Mouse (Mus musculus): ENCODE results near the gene Prpsap1. TPM values are rescaled to one million over a fixed set of nuclear protein-coding genes. Genes with fewer than 3 reads are reported as not detected.
"Not testable (repeated sequence)": the region's sequence is repeated elsewhere in the genome, so short reads cannot be mapped to it uniquely, and the experiment has no call there.

Prpsap1 gene
- polyA plus RNA-seq, 1 experiment from 2014 or later, result 210 TPM

DNA sequence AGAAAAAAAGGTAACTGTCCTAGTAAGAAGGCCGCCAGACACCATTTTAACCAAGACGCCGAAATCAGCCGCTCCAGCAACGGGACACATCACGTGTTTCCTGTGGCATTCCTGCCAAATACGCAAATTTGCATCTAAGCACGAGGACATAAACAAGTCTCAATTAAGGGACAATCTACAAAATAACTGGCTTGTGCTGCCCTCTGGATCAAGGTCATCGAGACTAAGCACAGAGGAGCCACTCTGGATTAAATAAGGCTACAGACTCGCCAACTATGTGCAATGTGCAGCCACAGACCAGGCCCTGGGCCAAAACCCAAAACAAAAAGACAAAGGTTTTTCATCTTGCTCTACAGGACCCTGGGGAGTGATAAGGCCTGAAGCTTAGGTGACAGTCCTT lies 18.0 kb downstream of the Prpsap1 start:
- 93% methylated on average over 10 of the region's 10 CpGs for WGBS
- Histone ChIP-seq H3K4me1 (replicated peaks) (peaks cover 31% of the 10 kb centered on the region), H3K9me3 (0 out of 2 replicates have a peak, but pooled peaks cover 3% of the 10 kb centered on the region), H3K36me3 (peaks cover 100% of the 10 kb centered on the region), H3K4me3 (no peak overlapping the region), H3K27ac (no peak overlapping the region), H3K27me3 (ENCODE audit: insufficient read depth, poor library complexity, severe bottlenecking) (no peaks in the 10 kb centered on the region)
- no peak for DNase-seq (ENCODE audit: low spot score)

DNA sequence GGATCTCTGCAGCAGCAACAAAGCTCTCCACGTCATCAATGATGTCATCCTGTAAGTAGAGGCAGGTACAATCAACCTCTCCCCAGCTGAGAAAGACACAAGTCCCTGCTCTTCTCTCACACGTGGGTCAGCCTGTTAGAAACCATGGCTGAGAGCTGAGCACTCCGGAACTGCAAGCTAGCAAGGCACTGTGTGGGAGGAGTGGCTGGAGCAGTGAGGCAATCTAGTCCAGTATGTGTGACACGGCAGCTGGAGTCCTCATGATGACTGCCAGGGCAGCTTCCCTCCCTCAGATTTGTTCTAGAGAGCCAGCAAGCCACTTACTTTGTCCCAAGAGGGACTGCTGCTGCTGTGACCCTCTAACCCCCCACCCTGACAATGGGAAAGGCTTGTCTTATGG lies 21.7 kb downstream of the Prpsap1 start:
- peaks cover 7% of the 10 kb centered on the region; the same call in 1 of the 2 replicates for H3K4me1 ChIP-seq (replicated peaks)
- DNase-seq (ENCODE audit: low spot score), result no peak
- no peak overlapping the region for H3K4me3 ChIP-seq
- no peaks in the 10 kb centered on the region for H3K9me3 ChIP-seq
- WGBS, result 81% methylated on average over 4 of the region's 4 CpGs
- no peaks in the 10 kb centered on the region for H3K27me3 ChIP-seq (ENCODE audit: insufficient read depth, poor library complexity, severe bottlenecking)
- no peak overlapping the region for H3K27ac ChIP-seq
- H3K36me3 ChIP-seq, result peaks cover 77% of the 10 kb centered on the region

DNA sequence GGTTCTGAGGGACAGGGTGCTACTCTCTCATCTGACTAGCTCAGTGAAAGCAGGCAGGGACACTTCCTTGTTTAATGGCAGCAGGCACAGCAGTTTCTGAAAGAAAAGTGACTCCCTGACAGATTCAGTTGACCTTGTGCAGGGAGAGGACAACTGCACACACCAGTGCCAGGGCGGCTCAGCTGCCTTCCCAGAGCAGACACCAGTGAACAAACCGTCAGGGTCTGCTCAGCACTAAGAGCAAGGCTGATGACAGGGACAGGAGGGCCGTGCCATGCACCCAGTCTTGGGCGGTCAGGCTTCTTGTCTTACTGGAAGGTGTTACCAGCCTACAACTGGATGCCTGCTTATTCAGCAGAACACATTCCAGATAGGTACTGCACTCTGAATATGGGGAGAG lies 23.1 kb downstream of the Prpsap1 start:
- H3K36me3 ChIP-seq, result peaks cover 64% of the 10 kb centered on the region
- no peak for DNase-seq (ENCODE audit: low spot score)

DNA sequence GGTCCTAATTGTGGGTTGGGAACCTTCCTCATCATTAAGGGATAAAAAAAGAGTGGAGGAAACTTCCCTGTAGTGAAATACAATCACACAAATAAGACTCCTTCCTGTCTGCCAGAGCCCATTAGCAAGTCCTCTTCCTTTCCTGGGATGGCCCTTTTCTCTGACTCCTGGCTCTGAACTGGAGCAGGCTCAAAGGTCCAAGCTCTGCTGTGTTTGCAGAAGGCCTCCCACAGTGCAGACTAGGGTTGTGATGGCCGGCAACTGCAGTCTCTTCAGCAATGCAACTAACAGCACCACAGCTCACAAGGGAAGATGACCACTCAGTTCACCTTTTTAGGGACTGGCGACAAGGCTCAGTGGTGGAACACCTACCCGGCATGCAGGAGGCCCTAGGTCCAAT lies 23.8 kb downstream of the Prpsap1 start:
- Histone ChIP-seq H3K4me3 (no peak overlapping the region), H3K4me1 (replicated peaks) (no peaks in the 10 kb centered on the region), H3K9me3 (no peaks in the 10 kb centered on the region), H3K27me3 (ENCODE audit: insufficient read depth, poor library complexity, severe bottlenecking) (no peaks in the 10 kb centered on the region), H3K27ac (no peak overlapping the region), H3K36me3 (peaks cover 57% of the 10 kb centered on the region)
- 85% methylated on average over 3 of the region's 3 CpGs for WGBS
- no peak for DNase-seq (ENCODE audit: low spot score)

More for the DNA sequence above, 23.1 kb downstream of the Prpsap1 start:
- Histone ChIP-seq H3K4me3 (no peak overlapping the region), H3K9me3 (no peaks in the 10 kb centered on the region), H3K27ac (no peak overlapping the region), H3K27me3 (ENCODE audit: insufficient read depth, poor library complexity, severe bottlenecking) (no peaks in the 10 kb centered on the region), H3K4me1 (replicated peaks) (no peaks in the 10 kb centered on the region)
- 87% methylated on average over 4 of the region's 4 CpGs for WGBS

DNA sequence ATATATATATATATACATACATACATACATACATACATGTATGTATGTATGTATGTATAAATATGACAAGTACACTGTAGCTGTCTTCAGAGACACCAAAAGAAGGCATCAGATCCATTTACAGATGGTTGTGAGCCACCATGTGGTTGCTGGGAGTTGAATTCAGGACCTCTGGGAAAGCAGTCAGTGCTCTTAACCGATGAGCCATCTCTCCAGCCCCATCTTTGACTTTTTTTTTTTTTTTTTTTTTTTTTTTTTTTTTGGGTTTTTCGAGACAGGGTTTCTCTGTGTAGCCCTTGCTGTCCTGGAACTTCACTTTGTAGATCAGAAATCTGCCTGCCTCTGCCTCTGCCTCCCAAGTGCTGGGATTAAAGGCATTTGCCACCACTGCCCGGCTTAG lies 25.7 kb downstream of the Prpsap1 start:
- not testable (repeated sequence) for H3K4me1 ChIP-seq (replicated peaks); H3K4me3 ChIP-seq; H3K9me3 ChIP-seq; H3K27me3 ChIP-seq (ENCODE audit: insufficient read depth, poor library complexity, severe bottlenecking); DNase-seq (ENCODE audit: low spot score); H3K27ac ChIP-seq
- H3K36me3 ChIP-seq, result peaks cover 38% of the 10 kb centered on the region
- WGBS, result 89% methylated on average over 3 of the region's 3 CpGs

DNA sequence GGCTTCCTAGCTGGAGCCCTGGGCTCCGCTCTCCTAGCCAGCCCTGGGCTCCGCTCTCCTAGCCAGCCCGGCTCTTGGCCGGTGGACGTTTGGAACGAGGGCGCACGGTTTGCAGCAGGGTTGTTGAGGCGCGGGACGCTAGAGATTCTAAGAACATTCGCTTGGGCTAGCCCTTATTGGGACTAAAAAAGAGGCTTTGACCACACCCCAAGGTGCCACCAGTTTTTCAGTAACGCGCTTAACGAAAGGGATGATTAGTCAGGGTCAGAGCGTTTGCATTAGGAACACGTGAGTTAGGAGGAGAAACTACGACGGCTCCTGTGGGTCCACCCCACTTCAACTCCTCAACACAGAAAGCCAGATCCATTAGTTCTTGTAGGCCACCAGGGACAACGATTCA lies 27.9 kb downstream of the Prpsap1 start, which contains the start of gene Qrich2:
TSS of gene Qrich2 (minus strand) at position 101 of the 400 bp plus-strand sequence.
- Histone ChIP-seq H3K9me3 (no peaks in the 10 kb centered on the region), H3K4me1 (replicated peaks) (peaks cover 10% of the 10 kb centered on the region), H3K27ac (no peak within 1 kb of the TSS), H3K27me3 (ENCODE audit: insufficient read depth, poor library complexity, severe bottlenecking) (no peaks in the 10 kb centered on the region), H3K4me3 (no peak within 1 kb of the TSS), H3K36me3 (peaks cover 16% of the 10 kb centered on the region)
- DNase-seq (ENCODE audit: low spot score), result no peak
- 70% methylated on average over 20 of the region's 20 CpGs for WGBS

DNA sequence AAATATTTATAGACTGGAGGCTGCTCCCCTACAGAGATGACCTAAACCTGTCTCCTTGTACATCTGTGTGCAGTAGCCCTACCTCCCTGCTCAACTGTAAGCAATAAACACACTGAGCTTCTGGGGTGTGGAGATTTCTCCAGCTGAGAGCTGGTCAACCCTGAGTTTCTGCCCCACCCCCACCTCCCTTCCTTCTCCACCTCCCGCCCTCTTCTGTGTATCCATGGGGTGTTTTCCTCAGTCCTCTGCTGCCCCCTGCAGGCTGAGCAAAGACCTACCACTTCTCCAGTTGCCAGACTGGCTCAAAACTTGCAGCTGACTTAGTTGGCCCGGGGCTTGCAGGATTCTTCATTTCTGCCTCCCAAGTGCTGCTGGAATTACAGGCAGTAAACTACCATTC lies 30.2 kb downstream of the Prpsap1 start:
- H3K4me1 ChIP-seq (replicated peaks), result peaks cover 15% of the 10 kb centered on the region
- 12% methylated on average over 2 of the region's 2 CpGs for WGBS
- H3K36me3 ChIP-seq, result no peaks in the 10 kb centered on the region
- H3K4me3 ChIP-seq, result no peak overlapping the region
- H3K27me3 ChIP-seq (ENCODE audit: insufficient read depth, poor library complexity, severe bottlenecking), result no peaks in the 10 kb centered on the region
- no peaks in the 10 kb centered on the region for H3K9me3 ChIP-seq
- H3K27ac ChIP-seq, result 0 out of 2 replicates have a peak overlapping the region, but pooled peaks have one; percentile 35
- DNase-seq (ENCODE audit: low spot score), result peak; percentile 86

DNA sequence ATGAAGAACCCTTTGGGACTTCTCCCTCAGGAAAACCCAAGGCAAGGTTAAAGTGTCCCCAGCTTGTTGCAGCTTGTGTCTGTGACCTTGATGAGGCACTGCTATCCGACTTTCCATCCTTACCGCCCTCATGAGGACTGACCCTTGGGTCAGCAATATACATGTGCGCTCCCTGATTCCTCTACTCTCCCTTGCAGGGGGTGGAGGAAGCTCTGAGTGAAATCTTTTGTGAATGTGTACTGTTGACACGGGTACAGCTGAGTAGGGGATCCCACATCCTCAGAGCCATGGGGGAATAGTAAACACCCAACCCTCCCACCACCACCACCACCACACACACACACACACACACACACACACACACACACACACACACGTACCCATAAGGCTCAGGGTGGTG lies 30.7 kb downstream of the Prpsap1 start:
- DNase-seq (ENCODE audit: low spot score), result no peak
- Histone ChIP-seq H3K9me3 (no peaks in the 10 kb centered on the region), H3K4me3 (no peak overlapping the region), H3K4me1 (replicated peaks) (peaks cover 15% of the 10 kb centered on the region), H3K27ac (peak overlapping the region; percentile 35; the same call in 1 of the 2 replicates), H3K27me3 (ENCODE audit: insufficient read depth, poor library complexity, severe bottlenecking) (no peaks in the 10 kb centered on the region), H3K36me3 (no peaks in the 10 kb centered on the region)
- WGBS, result 61% methylated on average over 5 of the region's 5 CpGs

DNA sequence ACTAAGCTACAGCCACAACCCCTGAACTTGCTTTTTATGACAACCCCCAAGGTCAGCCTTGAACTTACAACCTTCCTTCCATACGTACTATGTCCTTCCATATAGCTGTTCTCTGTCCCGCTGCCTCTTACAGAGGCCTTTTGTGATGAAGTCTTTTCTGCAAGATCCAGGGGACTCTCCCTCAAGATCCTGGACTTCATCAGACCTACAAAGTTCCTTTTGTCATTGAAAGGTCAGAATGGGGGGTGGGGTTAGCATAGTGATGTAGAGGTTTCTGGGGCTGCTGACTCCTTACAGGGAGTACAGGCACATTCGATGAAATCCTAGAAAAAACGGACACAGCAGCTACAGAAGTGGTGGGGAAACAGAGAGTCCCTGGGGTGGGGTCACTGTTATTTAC lies 34.2 kb downstream of the Prpsap1 start:
- H3K4me1 ChIP-seq (replicated peaks), result peaks cover 15% of the 10 kb centered on the region
- H3K36me3 ChIP-seq, result no peaks in the 10 kb centered on the region
- no peak overlapping the region for H3K4me3 ChIP-seq
- WGBS, result 56% methylated on average over 4 of the region's 4 CpGs
- no peak overlapping the region for H3K27ac ChIP-seq
- no peak for DNase-seq (ENCODE audit: low spot score)
- H3K9me3 ChIP-seq, result no peaks in the 10 kb centered on the region
- H3K27me3 ChIP-seq (ENCODE audit: insufficient read depth, poor library complexity, severe bottlenecking), result no peaks in the 10 kb centered on the region

DNA sequence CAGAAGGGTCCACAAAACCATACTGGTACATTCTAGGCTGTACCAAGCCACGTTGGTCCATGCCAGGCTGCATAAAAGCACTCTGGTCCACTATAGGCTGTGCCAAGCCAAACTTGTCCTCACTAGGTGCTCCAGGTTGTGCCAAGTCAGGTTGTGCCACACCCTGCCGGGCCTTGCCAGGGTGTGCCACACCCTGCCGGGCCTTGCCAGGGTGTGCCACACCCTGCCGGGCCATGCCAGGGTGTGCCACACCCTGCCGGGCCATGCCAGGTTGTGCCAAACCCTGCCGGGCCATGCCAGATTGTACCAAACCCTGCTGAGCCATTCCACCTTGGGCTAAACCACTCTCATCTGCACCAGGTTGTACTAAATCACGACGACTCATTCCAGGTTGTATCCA lies 37.8 kb downstream of the Prpsap1 start:
- no peak overlapping the region for H3K4me3 ChIP-seq
- H3K36me3 ChIP-seq, result no peaks in the 10 kb centered on the region
- WGBS, result 85% methylated on average over 8 of the region's 8 CpGs
- no peak overlapping the region for H3K27ac ChIP-seq
- peaks cover 9% of the 10 kb centered on the region; the same call in 1 of the 2 replicates for H3K4me1 ChIP-seq (replicated peaks)
- no peak for DNase-seq (ENCODE audit: low spot score)
- no peaks in the 10 kb centered on the region for H3K27me3 ChIP-seq (ENCODE audit: insufficient read depth, poor library complexity, severe bottlenecking)
- H3K9me3 ChIP-seq, result no peaks in the 10 kb centered on the region

DNA sequence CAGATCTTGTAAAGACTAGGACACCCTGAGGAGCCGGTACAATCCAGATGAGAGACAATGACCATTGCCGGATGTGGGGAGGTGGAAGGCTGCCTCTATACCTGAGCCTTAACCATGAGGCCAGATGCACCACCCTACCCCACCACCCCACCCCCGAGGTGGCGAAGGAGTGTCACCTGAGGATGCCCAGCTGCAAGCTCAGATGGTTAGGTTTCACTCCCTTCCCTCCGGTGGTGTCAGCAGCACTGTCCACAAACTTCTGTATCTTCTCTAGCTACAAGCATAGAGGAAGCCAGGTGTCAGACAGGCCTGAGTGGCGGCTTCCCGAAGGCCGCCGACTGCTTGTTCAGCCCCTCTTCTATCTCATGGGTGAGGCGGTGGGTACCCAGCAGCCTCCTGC lies 40.1 kb downstream of the Prpsap1 start:
- no peak for DNase-seq (ENCODE audit: low spot score)
- H3K36me3 ChIP-seq, result no peaks in the 10 kb centered on the region
- H3K4me3 ChIP-seq, result no peak overlapping the region
- H3K27ac ChIP-seq, result no peak overlapping the region
- peaks cover 10% of the 10 kb centered on the region; the same call in 1 of the 2 replicates for H3K9me3 ChIP-seq
- H3K27me3 ChIP-seq (ENCODE audit: insufficient read depth, poor library complexity, severe bottlenecking), result no peaks in the 10 kb centered on the region
- H3K4me1 ChIP-seq (replicated peaks), result 0 out of 2 replicates have a peak, but pooled peaks cover 4% of the 10 kb centered on the region
- WGBS, result 91% methylated on average over 10 of the region's 10 CpGs

DNA sequence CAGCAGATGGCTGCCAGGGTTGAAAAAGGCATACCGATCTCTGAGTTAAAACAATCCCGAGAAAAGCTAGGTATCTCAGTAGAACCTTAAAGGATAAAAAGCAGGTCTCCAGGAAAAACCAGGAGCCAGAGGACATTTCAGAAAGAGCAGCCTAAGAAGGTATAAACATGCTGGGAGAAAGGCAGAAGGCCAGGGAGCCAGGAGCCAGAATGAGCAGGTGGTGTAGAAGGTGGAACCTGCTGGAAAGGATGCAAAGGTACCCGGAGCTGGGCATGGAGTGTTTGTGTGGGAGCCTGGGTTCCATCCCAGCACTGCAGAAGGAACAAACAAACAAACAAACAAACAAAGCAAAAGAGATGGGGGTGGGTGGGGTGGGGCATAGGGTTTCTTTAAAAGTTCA lies 44.7 kb downstream of the Prpsap1 start:
- WGBS, result 96% methylated on average over 3 of the region's 3 CpGs
- Histone ChIP-seq H3K4me3 (no peak overlapping the region), H3K4me1 (replicated peaks) (peaks cover 32% of the 10 kb centered on the region), H3K27ac (no peak overlapping the region), H3K36me3 (no peaks in the 10 kb centered on the region), H3K27me3 (ENCODE audit: insufficient read depth, poor library complexity, severe bottlenecking) (peaks cover 23% of the 10 kb centered on the region), H3K9me3 (peaks cover 10% of the 10 kb centered on the region; the same call in 1 of the 2 replicates)
- DNase-seq (ENCODE audit: low spot score), result no peak

DNA sequence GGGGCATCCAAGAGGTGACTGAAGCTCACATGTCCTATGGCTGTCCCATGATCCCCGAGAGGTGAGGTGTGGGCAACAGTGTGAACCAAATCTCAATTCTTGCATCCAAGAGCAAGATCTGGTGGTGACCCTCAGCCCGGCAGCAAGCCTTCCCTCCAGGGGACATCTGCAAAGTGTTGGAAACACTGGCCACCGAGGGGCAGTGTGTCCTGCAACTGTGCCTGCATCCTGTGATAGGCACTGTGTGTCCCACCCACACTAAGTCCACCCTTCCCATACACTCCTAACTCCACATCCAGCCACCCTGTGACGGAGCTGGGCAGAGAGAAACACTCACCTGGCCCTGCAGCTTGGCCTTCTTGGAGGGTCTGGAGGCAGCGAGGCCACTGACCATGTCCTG lies 46.2 kb downstream of the Prpsap1 start:
- no peak overlapping the region for H3K4me3 ChIP-seq
- H3K4me1 ChIP-seq (replicated peaks), result peaks cover 45% of the 10 kb centered on the region
- peaks cover 10% of the 10 kb centered on the region; the same call in 1 of the 2 replicates for H3K9me3 ChIP-seq
- H3K27me3 ChIP-seq (ENCODE audit: insufficient read depth, poor library complexity, severe bottlenecking), result peaks cover 23% of the 10 kb centered on the region
- no peaks in the 10 kb centered on the region for H3K36me3 ChIP-seq
- 76% methylated on average over 5 of the region's 5 CpGs for WGBS
- 0 out of 2 replicates have a peak overlapping the region, but pooled peaks have one; percentile 36 for H3K27ac ChIP-seq
- no peak for DNase-seq (ENCODE audit: low spot score)
